Mouse (Mus musculus) CH12.LX (cell line): ENCODE data around the gene Slc10a4. TPM values are rescaled to one million over a fixed set of nuclear protein-coding genes. Genes with fewer than 3 reads are reported as not detected.

Source experiments
- DNase-seq: peaks from one replicate; pipeline ENCODE4 v3.0.0-alpha.2; 2013; ENCODE audit errors: extremely low read depth
- H3K27ac ChIP-seq: 2 replicates; pipeline ENCODE4 v1.5.1; 2012; ENCODE audit warnings: low read depth, mild to moderate bottlenecking, control low read depth, moderate library complexity; ENCODE audit not compliant: insufficient read depth
- H3K27me3 ChIP-seq: replicated peaks from 2 replicates; pipeline ENCODE3; 2012; ENCODE audit warnings: inconsistent platforms
- H3K36me3 ChIP-seq, 2 experiments: replicated peaks in 1 of 2; 2 replicates each; pipeline versions ENCODE3 to v1.6.1; 2012; ENCODE audit warnings: inconsistent platforms in 1 of 2, low read length in 1 of 2, mild to moderate bottlenecking in 1 of 2, mixed read lengths in 1 of 2, moderate library complexity in 1 of 2; ENCODE audit not compliant: control insufficient read depth in 1 of 2, insufficient read depth in 1 of 2
- H3K4me1 ChIP-seq, 2 experiments: 2 replicates each; pipeline ENCODE4 v1.6.1; 2012; ENCODE audit warnings: inconsistent platforms in 1 of 2, moderate library complexity in 1 of 2; ENCODE audit not compliant: insufficient read depth in 2 of 2, control insufficient read depth in 1 of 2
- H3K4me2 ChIP-seq: 2 replicates; pipeline ENCODE4 v1.6.1; 2012; ENCODE audit warnings: low read depth, mild to moderate bottlenecking, control low read depth; ENCODE audit not compliant: poor library complexity, insufficient read depth, severe bottlenecking
- H3K4me3 ChIP-seq, 3 experiments: fragments of 150-350 bp in 1 of 3; sonication (generic) in 1 of 3; replicated peaks in 1 of 3; 2 replicates each; pipeline versions ENCODE3 to v1.5.1; 2011 to 2012; ENCODE audit warnings: low read depth in 2 of 3, low read length in 2 of 3, mild to moderate bottlenecking in 2 of 3, moderate library complexity in 2 of 3, control low read depth in 1 of 3, improper control_type of control experiment in 1 of 3, inconsistent platforms in 1 of 3, mixed read lengths in 1 of 3; ENCODE audit not compliant: poor library complexity in 1 of 3
- H3K79me2 ChIP-seq: replicated peaks from 2 replicates; pipeline ENCODE4 v1.6.1; 2012; ENCODE audit warnings: mild to moderate bottlenecking, moderate library complexity; ENCODE audit not compliant: control insufficient read depth, poor library complexity, insufficient read depth, severe bottlenecking; ENCODE audit errors: extremely low read depth
- H3K9ac ChIP-seq: 2 replicates; pipeline ENCODE4 v1.6.1; 2012; ENCODE audit warnings: low read depth, mild to moderate bottlenecking, control low read depth, moderate library complexity; ENCODE audit not compliant: insufficient read depth
- H3K9me3 ChIP-seq: replicated peaks from 2 replicates; pipeline ENCODE3; 2012; ENCODE audit warnings: low read length, inconsistent platforms, mixed read lengths
- BHLHE40 ChIP-seq: IDR thresholded peaks from 2 replicates; pipeline ENCODE4 v1.6.1; 2011; ENCODE audit warnings: mild to moderate bottlenecking, low read depth, low read length, improper control_type of control experiment
- CHD1 ChIP-seq: IDR thresholded peaks from 2 replicates; pipeline ENCODE4 v1.6.1; 2012; ENCODE audit warnings: low read depth, low read length, improper control_type of control experiment, inconsistent platforms
- CHD2 ChIP-seq: IDR thresholded peaks from 2 replicates; pipeline ENCODE4 v1.6.1; 2011; ENCODE audit warnings: low read length, improper control_type of control experiment
- CTCF ChIP-seq, 2 experiments: IDR thresholded peaks in 1 of 2; conservative IDR thresholded peaks in 1 of 2; 2 replicates each; pipeline ENCODE4 v1.5.1; 2011 to 2012; ENCODE audit warnings: low read depth in 2 of 2, low read length in 2 of 2, improper control_type of control experiment in 1 of 2, inconsistent platforms in 1 of 2, mild to moderate bottlenecking in 1 of 2, moderate library complexity in 1 of 2
- E2F4 ChIP-seq: IDR thresholded peaks from 2 replicates; pipeline ENCODE4 v1.6.1; 2011; ENCODE audit warnings: low read depth, low read length, improper control_type of control experiment; ENCODE audit not compliant: insufficient replicate concordance
- EP300 ChIP-seq: IDR thresholded peaks from 2 replicates; pipeline ENCODE4 v1.6.1; 2011; ENCODE audit warnings: low read length, improper control_type of control experiment
- ETS1 ChIP-seq: conservative IDR thresholded peaks from 2 replicates; pipeline ENCODE4 v1.6.1; 2012; ENCODE audit warnings: low read depth, mild to moderate bottlenecking, inconsistent platforms, low read length, improper control_type of control experiment, moderate library complexity
- IRF4 ChIP-seq: IDR thresholded peaks from 2 replicates; pipeline ENCODE4 v1.6.1; 2014; ENCODE audit warnings: low read depth, mild to moderate bottlenecking, inconsistent platforms, low read length, improper control_type of control experiment
- KAT2A ChIP-seq: IDR thresholded peaks from 2 replicates; pipeline ENCODE4 v1.6.1; 2012; ENCODE audit warnings: low read length, improper control_type of control experiment, inconsistent platforms; ENCODE audit not compliant: insufficient replicate concordance
- MAFK ChIP-seq: IDR thresholded peaks from 2 replicates; pipeline ENCODE4 v1.6.1; 2011; ENCODE audit warnings: low read length, improper control_type of control experiment; ENCODE audit not compliant: insufficient replicate concordance
- MAX ChIP-seq: IDR thresholded peaks from 2 replicates; pipeline ENCODE4 v1.6.1; 2011; ENCODE audit warnings: low read length, improper control_type of control experiment
- MXI1 ChIP-seq: IDR thresholded peaks from 2 replicates; pipeline ENCODE4 v1.6.1; 2011; ENCODE audit warnings: mild to moderate bottlenecking, low read depth, low read length, improper control_type of control experiment
- MYC ChIP-seq: IDR thresholded peaks from 2 replicates; pipeline ENCODE4 v1.6.1; 2011; ENCODE audit warnings: low read depth, mild to moderate bottlenecking, improper control_type of control experiment, low read length
- NRF1 ChIP-seq: IDR thresholded peaks from 2 replicates; pipeline ENCODE4 v1.6.1; 2014; ENCODE audit warnings: low read depth, mild to moderate bottlenecking, inconsistent platforms, low read length, improper control_type of control experiment, moderate library complexity
- PAX5 ChIP-seq: IDR thresholded peaks from 2 replicates; pipeline ENCODE4 v1.6.1; 2012; ENCODE audit warnings: low read length, inconsistent platforms, mixed read lengths
- RAD21 ChIP-seq: IDR thresholded peaks from 2 replicates; pipeline ENCODE4 v1.6.1; 2011; ENCODE audit warnings: low read depth, mild to moderate bottlenecking, low read length, improper control_type of control experiment, moderate library complexity
- TBP ChIP-seq: conservative IDR thresholded peaks from 2 replicates; pipeline ENCODE4 v1.6.1; 2011; ENCODE audit warnings: low read depth, low read length, improper control_type of control experiment
- TCF12 ChIP-seq: IDR thresholded peaks from 2 replicates; pipeline ENCODE4 v1.6.1; 2014; ENCODE audit warnings: low read depth, mild to moderate bottlenecking, inconsistent platforms, low read length, improper control_type of control experiment
- UBTF ChIP-seq: IDR thresholded peaks from 2 replicates; pipeline ENCODE4 v1.6.1; 2012; ENCODE audit warnings: low read depth, mild to moderate bottlenecking, inconsistent platforms, low read length, improper control_type of control experiment, moderate library complexity
- ZC3H11A ChIP-seq: IDR thresholded peaks from 2 replicates; pipeline ENCODE4 v1.6.1; 2012; ENCODE audit warnings: low read depth, mild to moderate bottlenecking, inconsistent platforms, low read length, improper control_type of control experiment
- ZKSCAN1 ChIP-seq: IDR thresholded peaks from 2 replicates; pipeline ENCODE4 v1.6.1; 2012; ENCODE audit warnings: low read depth, inconsistent platforms, low read length, improper control_type of control experiment, borderline replicate concordance
- dilution Hi-C: fragments of 300-500 bp; cut with MboI; formaldehyde crosslinking; loops from 2 replicates; pipeline ENCODE4 v1.14.3; 2020; ENCODE audit warnings: low sequenced_read_pairs; ENCODE audit not compliant: extremely low pct_unique_long_range_greater_than_20kb, extremely low pct_ligation_motif_present
- in situ Hi-C: fragments of 300-500 bp; cut with MboI; formaldehyde crosslinking; loops from 3 replicates; pipeline ENCODE4 v1.14.3; 2019; ENCODE audit warnings: low sequenced_read_pairs, low pct_ligation_motif_present, low pct_unique_long_range_greater_than_20kb, mixed read lengths
- polyA plus RNA-seq: library from polyadenylated mRNA; unstranded; fragments of >175 nt; gene quantifications from 2 replicates; pipeline ENCODE4 v1.2.1, GENCODE M21; 2012; ENCODE audit warnings: low read depth; ENCODE audit not compliant: insufficient read length
- total RNA-seq, 2 experiments: library from RNA; depleted of rRNA; stranded (reverse); fragments of 300-350 nt in 1 of 2; fragments of >200 nt in 1 of 2; gene quantifications; 2 replicates each; pipeline ENCODE4 v1.2.3; 2012 to 2014

Slc10a4 gene
- total and polyA plus RNA-seq, 3 experiments: not detected

GRCm38 (mm10) chr5:73047651-73048245 is 41.1 kb downstream of the Slc10a4 start:
- dilution Hi-C loops: no loop called here

GRCm38 (mm10) chr5:73053933-73054332 is 47.2 kb downstream of the Slc10a4 start:
- TF ChIP-seq MXI1: no peak
- no peak for TF ChIP-seq TCF12
- TF ChIP-seq ZC3H11A: no peak
- TF ChIP-seq EP300: no peak
- no peak for TF ChIP-seq MAFK
- TF ChIP-seq KAT2A: no peak
- no peaks in the 10 kb centered on the region for H3K79me2 ChIP-seq
- DNase-seq: no peak
- H3K4me2 ChIP-seq: no peak overlapping the region
- dilution Hi-C loops: no loop called here
- H3K4me1 ChIP-seq: no peaks in the 10 kb centered on the region
- H3K27me3 ChIP-seq: no peaks in the 10 kb centered on the region
- peaks cover 52 to 87% of the 10 kb centered on the region in 2 experiments for H3K36me3 ChIP-seq
- in situ Hi-C loops: no loop called here
- no peak overlapping the region for H3K9ac ChIP-seq
- H3K4me3 ChIP-seq: no peak overlapping the region
- no peaks in the 10 kb centered on the region for H3K9me3 ChIP-seq
- no peak overlapping the region for H3K27ac ChIP-seq

More at GRCm38 (mm10) chr5:73047651-73048245, 41.1 kb downstream of the Slc10a4 start:
- Histone ChIP-seq H3K4me3 (no peak overlapping the region), H3K9ac (no peak overlapping the region), H3K4me1 (no peaks in the 10 kb centered on the region), H3K27ac (no peak overlapping the region), H3K36me3 (peaks cover 59 to 91% of the 10 kb centered on the region in 2 experiments), H3K4me2 (no peak overlapping the region), H3K27me3 (no peaks in the 10 kb centered on the region), H3K79me2 (no peaks in the 10 kb centered on the region), H3K9me3 (peaks cover 4% of the 10 kb centered on the region)
- in situ Hi-C loops: no loop called here
- no peak for TF ChIP-seq ETS1
- no peak for TF ChIP-seq TCF12
- TF ChIP-seq MYC: no peak
- TF ChIP-seq IRF4: no peak
- no peak for TF ChIP-seq ZC3H11A
- TF ChIP-seq MAX: no peak
- no peak for TF ChIP-seq CHD1
- TF ChIP-seq EP300: no peak
- TF ChIP-seq BHLHE40: no peak
- no peak for TF ChIP-seq CTCF (conservative IDR thresholded peaks at IDR 0.05 in 1 of 2, IDR thresholded peaks at IDR 0.05 in 1 of 2; ENCODE audit: low read depth in 2 of 2, low read length in 2 of 2)
- no peak for TF ChIP-seq E2F4
- TF ChIP-seq RAD21: no peak
- TF ChIP-seq TBP: no peak
- no peak for TF ChIP-seq PAX5
- no peak for TF ChIP-seq CHD2
- no peak for TF ChIP-seq NRF1
- no peak for TF ChIP-seq ZKSCAN1
- no peak for TF ChIP-seq UBTF
- no peak for DNase-seq
